In the genomic region with DNA sequence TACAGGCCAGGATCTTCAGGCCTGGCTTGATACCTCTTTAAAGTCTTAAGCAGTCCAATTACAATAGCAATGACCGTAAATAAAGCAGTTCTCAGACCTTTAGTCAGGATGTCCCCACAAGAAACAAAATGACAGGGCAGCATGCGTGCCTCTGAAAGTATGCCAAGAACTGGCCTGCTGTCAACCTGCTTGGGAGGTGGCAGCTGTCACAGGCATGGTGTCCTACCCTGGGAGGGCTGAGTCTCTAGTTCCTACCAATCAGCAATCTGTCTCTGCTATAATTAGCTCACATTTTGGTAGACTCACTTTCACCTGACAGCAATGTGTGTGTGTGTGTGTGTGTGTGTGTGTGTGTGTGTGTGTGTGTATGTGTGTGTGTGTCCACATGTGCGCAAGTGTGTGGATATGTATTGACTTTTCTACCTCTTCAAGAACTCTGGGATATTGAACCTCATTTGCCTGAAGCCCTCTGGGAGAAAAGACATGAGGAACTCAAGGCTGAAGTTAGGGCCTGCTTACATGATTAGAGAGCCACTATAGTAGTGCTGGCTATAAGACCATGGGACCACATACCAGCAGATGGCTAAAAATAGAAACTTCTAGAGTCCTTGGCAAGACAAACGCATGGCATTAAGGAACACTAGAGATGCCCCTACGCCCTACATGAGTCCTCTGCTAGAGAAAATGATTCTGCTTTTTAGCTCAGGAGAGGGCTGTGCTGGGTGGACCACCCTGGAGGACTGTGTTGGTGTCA, we compare ENCODE assay signal across 17 mouse cellular contexts. TPM values are rescaled to one million over a fixed set of nuclear protein-coding genes. Genes with fewer than 3 reads are reported as not detected.
A peak's percentile ranks its signal among the peaks of the same experiment; 100 is the strongest.
DNase-seq lines count a peak whose midpoint lies in the region; ATAC-seq and TF ChIP-seq lines count a peak whose summit lies in the region.
"Had no signal": no experiment of that assay in that cellular context is flagged by ENCODE, and none has a peak within 500 bp of the region (broad histone marks: within the 10 kb centered on the region; RNA-seq: fewer than 3 reads in every experiment).

No protein-coding gene starts in this region.

- TF ChIP-seq POLR2A in brain, embryonic 14.5 days (IDR thresholded peaks at IDR 0.05; ENCODE audit: borderline replicate concordance, extremely low read depth, insufficient read depth, insufficient read length, poor library complexity, severe bottlenecking) = no peak

- H3K9me3 ChIP-seq in heart, embryonic 14.5 days (ENCODE audit: control insufficient read depth, low read length) = no peaks in the 10 kb centered on the region
- H3K9me3 ChIP-seq: neural tube, embryonic 13.5 days had no signal

- no peak overlapping the region for H3K4me3 ChIP-seq in heart, embryonic 14.5 days (ENCODE audit: control insufficient read depth in 1 of 2, insufficient read depth in 1 of 2, low read depth in 1 of 2, low read length in 2 of 2)
- H3K4me3 ChIP-seq: layer of hippocampus, adult 2 months; neural tube, embryonic 13.5 days had no signal

- peak; percentile 72 to 80 for DNase-seq in heart, adult 18-20 months
- DNase-seq in heart, adult 8-10 months (ENCODE audit: low spot score) = no peak
- DNase-seq in brain, embryonic 14.5 days (ENCODE audit: low read depth) = peak; percentile 51
- DNase-seq in cerebellum, postnatal 25 days = peak; percentile 81 to 86
- no peak for DNase-seq in lung, adult 18-20 months
- DNase-seq in neural tube, embryonic 10.5 days (ENCODE audit: extremely low spot score, low spot score) = no peak
- no peak for DNase-seq in lung, postnatal 10 days
- DNase-seq: embryo, embryonic 11 days; kidney, adult 11 months; lung, embryonic 14.5 days; right cerebral cortex, adult 18-20 months; thymus, postnatal 14 days had no signal

- H3K27ac ChIP-seq in heart, embryonic 14.5 days (replicated peaks in 1 of 2; ENCODE audit: control insufficient read depth in 1 of 2, insufficient read depth in 1 of 2, low read depth in 2 of 2, low read length in 2 of 2) = peak overlapping the region; percentile 65 to 88
- H3K27ac ChIP-seq: layer of hippocampus, adult 2 months had no signal

- 47% methylated on average over 5 of the region's 5 CpGs for WGBS in heart, embryonic 14.5 days

- peaks cover 48 to 54% of the 10 kb centered on the region in 2 experiments for H3K4me1 ChIP-seq in heart, embryonic 14.5 days (ENCODE audit: control insufficient read depth in 2 of 2, insufficient read depth in 2 of 2, low read length in 2 of 2)

- no peak for TF ChIP-seq CTCF in brain, embryonic 14.5 days (IDR thresholded peaks at IDR 0.05; ENCODE audit: borderline replicate concordance, extremely low read depth, insufficient read depth, insufficient read length)

- H3K36me3 ChIP-seq in heart, embryonic 14.5 days (ENCODE audit: control insufficient read depth, insufficient read depth, low read length) = no peaks in the 10 kb centered on the region
- H3K36me3 ChIP-seq: neural tube, embryonic 13.5 days had no signal

- H3K4me2 ChIP-seq in heart, embryonic 14.5 days (ENCODE audit: low read length) = 0 out of 2 replicates have a peak overlapping the region, but pooled peaks have one; percentile 7
- H3K4me2 ChIP-seq: lung, embryonic 14.5 days; neural tube, embryonic 13.5 days had no signal

- H3K9ac ChIP-seq in heart, embryonic 14.5 days (ENCODE audit: low read length) = peak overlapping the region; percentile 23; the same call in 1 of the 2 replicates
- H3K9ac ChIP-seq: lung, embryonic 14.5 days; neural tube, embryonic 13.5 days had no signal

- H3K27me3 ChIP-seq in heart, embryonic 14.5 days (ENCODE audit: control insufficient read depth, insufficient read depth, low read length) = no peaks in the 10 kb centered on the region
- H3K27me3 ChIP-seq: neural tube, embryonic 13.5 days had no signal

- ATAC-seq in heart, embryonic 14.5 days (ENCODE audit: insufficient number of reproducible peaks, insufficient read depth, low FRiP score, low read depth) = 0 out of 2 replicates have a peak, but pooled peaks have one; percentile 42

RNA-seq across cellular contexts. Expression of a gene that starts 16.4 kb away (rescaled TPM):
- total RNA-seq in heart, adult 18-20 months (2021) = 1 to 10 TPM; 5.8 to 6.6 TPM
- 1 to 10 TPM; 6.8 to 8.1 (median 7.5) TPM for total RNA-seq in heart, adult 8-10 months (2022)
- 6.8 and 9.4 TPM in 2 replicates for polyA plus RNA-seq in brain, embryonic 14.5 days (2012; rRNA removed)
- polyA plus RNA-seq in heart, embryonic 14.5 days (2014; fragmentation: Nextera tagmentation; extraction: Ambion mirVana) = 1.3 and 1.6 TPM in 2 replicates

RNA-seq across cellular contexts. Expression of a gene that starts 18.1 kb away (rescaled TPM):
- total RNA-seq in heart, adult 18-20 months (2021) = 10 to 100 TPM; 47.5 to 50.4 TPM
- total RNA-seq in heart, adult 8-10 months (2022) = 10 to 100 TPM; 51.3 to 58.4 (median 53.2) TPM
- polyA plus RNA-seq in brain, embryonic 14.5 days (2012; rRNA removed) = 29.6 and 29.9 TPM in 2 replicates
- 38.2 and 40.9 TPM in 2 replicates for polyA plus RNA-seq in heart, embryonic 14.5 days (2014; fragmentation: Nextera tagmentation; extraction: Ambion mirVana)

RNA-seq across cellular contexts. Expression of a gene that starts 52.3 kb away (rescaled TPM):
- under 1 TPM in 1 of 2 experiments, not detected in 1; 0.77 TPM for total RNA-seq in heart, adult 18-20 months (2021)
- under 1 TPM in 1 of 4 experiments, not detected in 3; 0.40 TPM for total RNA-seq in heart, adult 8-10 months (2022)
- polyA plus RNA-seq in brain, embryonic 14.5 days (2012; rRNA removed) = not detected in 2 replicates
- polyA plus RNA-seq in heart, embryonic 14.5 days (2014; fragmentation: Nextera tagmentation; extraction: Ambion mirVana) = 0.36 and 1.1 TPM in 2 replicates
- total RNA-seq: layer of hippocampus, adult 2 months; left cerebral cortex, postnatal 14 days had no signal
- polyA plus RNA-seq: gonadal fat pad, adult 2 months had no signal

Comparison
In these comparisons a context has a peak if more than half of its experiments do, and no peak if none do; other contexts are left out.
1. DNase-seq: peak in heart, adult 18-20 months (2 of 2), brain, embryonic 14.5 days (single experiment) and cerebellum, postnatal 25 days (2 of 2); none in heart, adult 8-10 months (single experiment), lung, adult 18-20 months (0 of 2), neural tube, embryonic 10.5 days (single experiment) and lung, postnatal 10 days (single experiment).